Comparison of ENCODE assay signal across 18 mouse cellular contexts in genomic region chr14:87217042-87217441, GRCm38 (mm10).
"Had no signal": no experiment of that assay in that cellular context is flagged by ENCODE, and none has a peak within 500 bp of the region (broad histone marks: within the 10 kb centered on the region; RNA-seq: fewer than 3 reads in every experiment).

No protein-coding gene starts in this region.

- H3K4me1 ChIP-seq: liver, embryonic 13.5 days; liver, embryonic 15.5 days; lung, embryonic 15.5 days; midbrain, embryonic 13.5 days; midbrain, embryonic 15.5 days; neural tube, embryonic 13.5 days; neural tube, embryonic 15.5 days; stomach, embryonic 15.5 days had no signal

- H3K36me3 ChIP-seq: liver, embryonic 13.5 days; liver, embryonic 15.5 days; lung, embryonic 15.5 days; midbrain, embryonic 13.5 days; midbrain, embryonic 15.5 days; neural tube, embryonic 13.5 days; neural tube, embryonic 15.5 days; stomach, embryonic 15.5 days had no signal

- H3K9me3 ChIP-seq: liver, embryonic 13.5 days; liver, embryonic 15.5 days; lung, embryonic 15.5 days; midbrain, embryonic 15.5 days; neural tube, embryonic 13.5 days; neural tube, embryonic 15.5 days; stomach, embryonic 15.5 days had no signal

- ATAC-seq: liver, postnatal 0 days; lung, postnatal 0 days; midbrain, embryonic 13.5 days; midbrain, embryonic 15.5 days had no signal

- H3K27me3 ChIP-seq: liver, embryonic 13.5 days; liver, embryonic 15.5 days; lung, embryonic 15.5 days; midbrain, embryonic 13.5 days; midbrain, embryonic 15.5 days; neural tube, embryonic 13.5 days; neural tube, embryonic 15.5 days; stomach, embryonic 15.5 days had no signal

- DNase-seq: liver, embryonic 13.5 days; liver, postnatal 0 days; lung, adult 2 months; lung, postnatal 14 days; lung, postnatal 36 days; retina, postnatal 1 day; right cerebral cortex, postnatal 25 days; thymus, adult 2 months; thymus, postnatal 25 days; thymus, postnatal 4 days had no signal

- H3K4me3 ChIP-seq: liver, embryonic 13.5 days; liver, embryonic 15.5 days; lung, embryonic 15.5 days; midbrain, embryonic 13.5 days; midbrain, embryonic 15.5 days; neural tube, embryonic 13.5 days; neural tube, embryonic 15.5 days; stomach, embryonic 15.5 days had no signal
